Mouse (Mus musculus) stomach, postnatal 0 days (tissue): ENCODE measurements at regions not wholly inside any gene's neighbourhood (a gene's known extent, or its start where the extent isn't known, plus 50 kb on each side); places are given as distances from the start of the nearest gene placed in this dataset.

Source experiments
- ATAC-seq: fragments of 200-750 bp; cut with Nextera tagmentation; 2 replicates; pipeline ENCODE4 v1.8.0; 2017; ENCODE audit not compliant: low FRiP score, low TSS enrichment
- DNase-seq: peaks from one replicate; pipeline ENCODE4 v3.0.0-alpha.2; 2016; ENCODE audit warnings: low spot score
- H3K27ac ChIP-seq: fragments of 300-500 bp; sonication (generic); replicated peaks from 2 replicates; pipeline ENCODE4 v1.5.1; 2014; ENCODE audit warnings: mild to moderate bottlenecking, control low read depth
- H3K27me3 ChIP-seq: fragments of 300-500 bp; sonication (generic); 2 replicates; pipeline ENCODE4 v1.6.1; 2014; ENCODE audit warnings: low read length; ENCODE audit not compliant: control insufficient read depth, insufficient read depth
- H3K36me3 ChIP-seq: fragments of 300-500 bp; sonication (generic); 2 replicates; pipeline ENCODE4 v1.6.1; 2014; ENCODE audit warnings: low read length, mixed read lengths; ENCODE audit not compliant: control insufficient read depth, insufficient read depth
- H3K4me1 ChIP-seq: fragments of 300-500 bp; sonication (generic); replicated peaks from 2 replicates; pipeline ENCODE4 v1.6.1; 2014; ENCODE audit warnings: antibody characterized with exemption; ENCODE audit not compliant: control insufficient read depth, insufficient read depth
- H3K4me2 ChIP-seq: fragments of 300-500 bp; sonication (generic); replicated peaks from 2 replicates; pipeline ENCODE4 v1.6.1; 2014; ENCODE audit warnings: low read depth, mild to moderate bottlenecking, control low read depth, moderate library complexity
- H3K4me3 ChIP-seq: fragments of 300-500 bp; sonication (generic); 2 replicates; pipeline ENCODE4 v1.5.1; 2014; ENCODE audit warnings: low read depth, low read length, control low read depth
- H3K9ac ChIP-seq: fragments of 300-500 bp; sonication (generic); 2 replicates; pipeline ENCODE4 v1.6.1; 2014; ENCODE audit warnings: mild to moderate bottlenecking, low read length, control low read depth, mixed read lengths
- H3K9me3 ChIP-seq: fragments of 300-500 bp; sonication (generic); 2 replicates; pipeline ENCODE4 v1.6.1; 2016; ENCODE audit warnings: low read length; ENCODE audit not compliant: control insufficient read depth
- CTCF ChIP-seq: IDR thresholded peaks from 2 replicates; pipeline ENCODE4 v1.5.1; 2016; ENCODE audit warnings: antibody characterized with exemption, low read depth, mild to moderate bottlenecking, moderate library complexity
- EP300 ChIP-seq: optimal IDR thresholded peaks from 2 replicates; pipeline ENCODE3; 2016; ENCODE audit warnings: antibody characterized with exemption
- WGBS: fragments of 180-500 bp; shearing (Covaris S2); extraction: QIAGEN DNeasy Blood & Tissue Kit; methylation state at CpG from one replicate; pipeline ENCODE4 v1.1.7; 2014; 5-methylcytosine and 5-hydroxymethylcytosine counted together

DNA sequence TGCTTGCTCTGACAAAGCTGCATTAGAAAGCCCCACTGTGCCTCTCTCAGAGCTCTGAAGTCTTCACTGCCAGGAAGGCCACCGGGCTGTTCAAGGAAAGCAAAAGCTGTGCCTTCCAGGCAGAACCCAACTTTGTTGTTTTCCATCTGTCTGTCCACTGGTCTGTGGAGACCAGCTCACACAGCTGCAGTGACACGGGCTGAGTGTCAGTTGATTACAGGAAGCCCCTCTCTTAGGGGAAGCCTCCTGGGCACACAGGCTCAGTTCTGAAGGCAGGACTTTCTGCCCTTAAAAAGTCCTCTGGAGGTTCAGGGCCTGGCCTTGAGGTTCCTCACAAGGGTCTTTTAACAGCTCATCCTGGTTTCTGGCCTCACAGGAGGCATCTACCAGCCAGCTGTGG is 55.1 kb upstream of the Eps8l3 start:
- WGBS: 67% methylated on average over 2 of the region's 2 CpGs
- TF ChIP-seq CTCF: no peak
- TF ChIP-seq EP300: no peak

DNA sequence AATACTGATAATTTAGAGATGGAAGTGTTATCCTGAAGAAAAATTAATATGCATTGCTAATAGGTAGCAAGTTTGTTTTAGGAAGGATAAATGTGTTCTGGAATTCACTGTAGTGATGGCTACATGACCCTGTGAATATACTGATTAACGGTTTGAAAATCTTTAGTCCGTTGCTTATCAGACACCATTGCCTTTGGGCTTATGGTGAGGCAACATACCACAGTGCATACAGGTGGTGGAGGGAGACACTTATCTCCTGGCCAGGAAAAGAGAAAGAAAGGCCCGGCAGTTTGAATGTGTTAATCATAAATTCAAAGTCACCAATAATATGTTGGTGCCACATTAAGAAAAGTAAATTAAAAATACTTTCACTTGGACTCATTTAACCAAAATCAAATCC is 57.4 kb upstream of the Eps8l3 start:
- 63% methylated on average over 3 of the region's 3 CpGs for WGBS
- Histone ChIP-seq H3K9me3 (no peaks in the 10 kb centered on the region), H3K4me2 (no peak overlapping the region), H3K4me1 (0 out of 2 replicates have a peak, but pooled peaks cover 2% of the 10 kb centered on the region), H3K27me3 (no peaks in the 10 kb centered on the region), H3K36me3 (no peaks in the 10 kb centered on the region), H3K4me3 (no peak overlapping the region), H3K27ac (no peak overlapping the region), H3K9ac (no peak overlapping the region)
- TF ChIP-seq CTCF (no peak), EP300 (no peak)
- ATAC-seq (no peak), DNase-seq (no peak)

More for the DNA sequence above, 55.1 kb upstream of the Eps8l3 start:
- ATAC-seq (no peak), DNase-seq (no peak)
- H3K9me3 ChIP-seq: no peaks in the 10 kb centered on the region
- H3K36me3 ChIP-seq: no peaks in the 10 kb centered on the region
- H3K27ac ChIP-seq: no peak overlapping the region
- H3K4me3 ChIP-seq: no peak overlapping the region
- H3K9ac ChIP-seq: no peak overlapping the region
- no peak overlapping the region for H3K4me2 ChIP-seq
- H3K4me1 ChIP-seq: 0 out of 2 replicates have a peak, but pooled peaks cover 2% of the 10 kb centered on the region
- H3K27me3 ChIP-seq: no peaks in the 10 kb centered on the region

DNA sequence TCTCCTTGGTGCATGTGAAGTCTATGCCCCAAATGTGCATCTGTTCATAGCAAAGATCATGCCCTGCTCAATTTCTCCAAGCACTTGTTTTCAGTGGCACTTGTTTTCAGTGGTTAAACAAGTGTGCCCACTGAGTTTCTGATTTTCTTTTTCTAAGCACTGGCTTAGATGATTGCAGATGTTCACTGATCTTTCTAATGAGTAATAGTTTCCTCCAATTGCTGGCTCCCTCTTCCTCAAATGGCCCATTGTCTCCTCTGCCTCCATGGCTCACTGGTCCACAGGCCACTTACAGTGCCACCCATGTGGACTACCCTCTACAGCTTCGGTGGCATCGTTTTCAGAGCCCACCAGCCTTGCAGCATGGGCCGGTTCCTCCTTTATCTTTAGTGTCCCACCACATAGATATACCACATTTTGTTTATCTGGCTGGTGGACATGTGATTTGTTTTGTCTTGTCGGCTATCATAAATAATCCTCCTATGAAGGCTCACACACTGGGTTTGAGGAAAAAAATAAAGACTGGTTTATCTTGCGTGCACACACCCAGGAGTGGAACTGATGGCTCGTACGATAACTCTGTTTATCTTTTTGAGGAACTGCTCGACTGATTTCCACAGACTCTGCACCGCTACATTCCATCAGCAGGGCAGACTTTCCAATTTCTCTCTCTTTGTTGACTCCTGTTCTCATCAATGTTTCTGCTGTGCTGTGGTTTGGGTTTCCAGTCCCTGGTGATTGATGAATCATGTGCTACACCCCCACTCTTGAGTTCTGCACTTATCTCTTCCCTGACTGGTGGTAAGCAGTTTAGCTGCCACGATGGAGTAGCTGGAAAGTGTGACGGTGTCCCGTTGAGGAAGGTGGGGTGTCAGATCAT is 58.2 kb upstream of the Eps8l3 start:
- Histone ChIP-seq H3K27ac (no peak overlapping the region), H3K4me2 (no peak overlapping the region), H3K27me3 (no peaks in the 10 kb centered on the region), H3K36me3 (no peaks in the 10 kb centered on the region), H3K9me3 (no peaks in the 10 kb centered on the region), H3K9ac (no peak overlapping the region), H3K4me1 (0 out of 2 replicates have a peak, but pooled peaks cover 2% of the 10 kb centered on the region), H3K4me3 (no peak overlapping the region)
- WGBS: 15% methylated on average over 12 of the region's 12 CpGs
- DNase-seq: no peak
- TF ChIP-seq CTCF (no peak), EP300 (no peak)
- 0 out of 2 replicates have a peak, but pooled peaks have one; percentile 29 for ATAC-seq

DNA sequence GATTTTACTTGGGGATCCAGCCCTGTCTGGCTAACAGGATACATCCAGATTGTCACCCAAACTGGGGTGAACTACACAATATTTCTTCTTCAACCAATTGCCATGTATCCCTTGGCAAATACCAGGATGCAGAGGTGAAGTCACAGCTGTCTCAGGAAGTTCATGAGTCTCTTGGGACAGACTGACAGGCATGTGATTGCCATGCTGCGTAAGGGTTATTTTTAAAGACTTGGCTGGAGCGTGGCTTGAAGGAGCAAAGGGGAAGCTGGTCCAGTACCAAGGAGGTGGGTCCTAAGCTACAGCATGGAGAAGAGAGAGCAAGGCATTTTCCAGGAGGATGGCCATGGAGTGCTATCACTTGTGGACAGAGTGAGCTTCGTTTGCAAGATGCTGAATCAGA is 55.8 kb upstream of the Csf1 start:
- Histone ChIP-seq H3K4me1 (0 out of 2 replicates have a peak, but pooled peaks cover 2% of the 10 kb centered on the region), H3K4me2 (no peak overlapping the region), H3K9me3 (no peaks in the 10 kb centered on the region), H3K4me3 (no peak overlapping the region), H3K27me3 (no peaks in the 10 kb centered on the region), H3K27ac (no peak overlapping the region), H3K36me3 (no peaks in the 10 kb centered on the region), H3K9ac (no peak overlapping the region)
- no peak for TF ChIP-seq CTCF
- TF ChIP-seq EP300: no peak
- no peak for ATAC-seq
- WGBS: 85% methylated on average over 3 of the region's 3 CpGs
- DNase-seq: no peak

DNA sequence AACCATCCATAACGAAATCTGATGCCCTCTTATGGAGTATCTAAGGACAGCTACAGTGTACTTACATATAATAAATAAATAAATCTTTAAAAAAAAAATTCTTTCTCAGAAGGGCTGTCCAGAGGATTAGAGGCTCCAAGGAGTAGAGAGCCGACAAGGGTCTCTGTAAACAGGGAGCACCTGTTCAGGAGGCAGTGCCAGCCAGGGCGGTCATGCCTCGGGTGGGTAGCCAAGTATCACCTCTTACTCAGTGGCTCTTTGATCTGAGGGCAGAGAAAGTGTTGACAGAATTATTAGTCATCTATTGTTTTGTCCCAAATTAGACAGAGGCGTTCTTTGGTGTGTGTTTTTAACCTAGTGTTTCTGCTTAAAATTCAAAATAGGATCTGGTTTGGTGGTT is 54.0 kb upstream of the Csf1 start:
- no peak overlapping the region for H3K4me3 ChIP-seq
- H3K9me3 ChIP-seq: no peaks in the 10 kb centered on the region
- no peak overlapping the region for H3K9ac ChIP-seq
- TF ChIP-seq EP300 (no peak), CTCF (no peak)
- WGBS: 66% methylated on average over 5 of the region's 5 CpGs
- 0 out of 2 replicates have a peak, but pooled peaks cover 2% of the 10 kb centered on the region for H3K4me1 ChIP-seq
- no peaks in the 10 kb centered on the region for H3K27me3 ChIP-seq
- no peak overlapping the region for H3K27ac ChIP-seq
- ATAC-seq (no peak), DNase-seq (no peak)
- no peaks in the 10 kb centered on the region for H3K36me3 ChIP-seq
- no peak overlapping the region for H3K4me2 ChIP-seq

DNA sequence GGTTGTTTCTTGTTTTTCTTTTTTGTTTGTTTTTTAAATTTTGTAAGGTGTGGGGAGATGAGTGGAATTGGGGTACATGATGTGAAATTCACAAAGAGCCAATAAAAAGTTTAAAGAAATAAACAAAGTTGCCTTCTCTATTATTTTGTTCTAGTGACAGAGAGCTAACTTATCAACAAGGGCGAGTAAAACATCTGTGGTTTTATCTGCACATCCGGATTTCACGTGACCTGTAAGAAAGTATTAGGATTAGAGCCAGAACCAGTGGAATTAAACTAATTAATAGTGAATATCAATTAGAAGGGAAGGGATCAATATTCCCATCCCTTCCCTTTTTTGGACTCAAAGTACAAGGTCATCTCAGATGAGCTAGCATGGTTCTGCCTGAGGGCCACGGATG is 52.6 kb upstream of the Csf1 start:
- TF ChIP-seq EP300: no peak
- TF ChIP-seq CTCF: no peak
- Histone ChIP-seq H3K36me3 (no peaks in the 10 kb centered on the region), H3K9me3 (no peaks in the 10 kb centered on the region), H3K27ac (no peak overlapping the region), H3K4me1 (no peaks in the 10 kb centered on the region), H3K4me2 (no peak overlapping the region), H3K4me3 (no peak overlapping the region), H3K27me3 (no peaks in the 10 kb centered on the region), H3K9ac (no peak overlapping the region)
- ATAC-seq (no peak), DNase-seq (no peak)
- WGBS: 71% methylated on average over 4 of the region's 4 CpGs
